Mouse (Mus musculus) myocyte (in vitro differentiated cells): ENCODE data around the gene Elac2. TPM values are rescaled to one million over a fixed set of nuclear protein-coding genes. Genes with fewer than 3 reads are reported as not detected.

Source experiments
- H3K27me3 ChIP-seq: one replicate; pipeline ENCODE4 v1.6.1; 2011; ENCODE audit not compliant: control insufficient read depth, insufficient read depth, insufficient read length
- H3K36me3 ChIP-seq: one replicate; pipeline ENCODE4 v1.6.1; 2011; ENCODE audit not compliant: control insufficient read depth, insufficient read depth
- H3K4me2 ChIP-seq: one replicate; pipeline ENCODE4 v1.6.1; 2011; ENCODE audit warnings: low read depth, control low read depth
- H3K4me3 ChIP-seq: one replicate; pipeline ENCODE4 v1.5.1; 2011; ENCODE audit warnings: mild to moderate bottlenecking, control low read depth, moderate library complexity
- H3K79me2 ChIP-seq: one replicate; pipeline ENCODE4 v1.6.1; 2011; ENCODE audit not compliant: control insufficient read depth, insufficient read depth
- H3ac ChIP-seq: one replicate; pipeline ENCODE4 v1.6.1; 2011; ENCODE audit not compliant: control insufficient read depth, insufficient read length
- CEBPB ChIP-seq: IDR thresholded peaks from 2 replicates; pipeline ENCODE4 v1.6.1; 2011; ENCODE audit warnings: mild to moderate bottlenecking, moderate library complexity; ENCODE audit not compliant: poor library complexity, insufficient read depth, severe bottlenecking
- E2F4 ChIP-seq: IDR thresholded peaks from one replicate; pipeline ENCODE4 v1.6.1; 2011; ENCODE audit warnings: mild to moderate bottlenecking, control low read depth, moderate library complexity; ENCODE audit not compliant: insufficient read depth
- MAX ChIP-seq: IDR thresholded peaks from one replicate; pipeline ENCODE4 v1.6.1; 2011; ENCODE audit warnings: low read depth, mild to moderate bottlenecking, control low read depth
- MYOD1 ChIP-seq, 3 experiments: IDR thresholded peaks; one replicate each; pipeline ENCODE4 v1.6.1; 2011; ENCODE audit warnings: control low read depth in 2 of 3, low read depth in 2 of 3, mild to moderate bottlenecking in 2 of 3, moderate library complexity in 1 of 3; ENCODE audit not compliant: insufficient read length in 2 of 3, control insufficient read depth in 1 of 3
- MYOG ChIP-seq, 3 experiments: IDR thresholded peaks; one replicate each; pipeline ENCODE4 v1.6.1; 2011; ENCODE audit warnings: control low read depth in 2 of 3, low read depth in 2 of 3, mild to moderate bottlenecking in 2 of 3; ENCODE audit not compliant: insufficient read length in 2 of 3, control insufficient read depth in 1 of 3, insufficient read depth in 1 of 3
- POLR2A ChIP-seq: IDR thresholded peaks from one replicate; pipeline ENCODE4 v1.6.1; 2011; ENCODE audit warnings: low read depth, mild to moderate bottlenecking, control low read depth, moderate library complexity; ENCODE audit not compliant: insufficient read length
- POLR2AphosphoS2 ChIP-seq: IDR thresholded peaks from one replicate; pipeline ENCODE4 v1.6.1; 2011; ENCODE audit warnings: low read depth, control low read depth; ENCODE audit not compliant: insufficient read length
- REST ChIP-seq: IDR thresholded peaks from one replicate; pipeline ENCODE4 v1.6.1; 2011; ENCODE audit warnings: mild to moderate bottlenecking, control low read depth, moderate library complexity; ENCODE audit not compliant: insufficient read depth, insufficient read length
- SRF ChIP-seq: IDR thresholded peaks from one replicate; pipeline ENCODE4 v1.6.1; 2011; ENCODE audit warnings: low read depth; ENCODE audit not compliant: control insufficient read depth, insufficient read length
- TCF12 ChIP-seq: IDR thresholded peaks from one replicate; pipeline ENCODE4 v1.6.1; 2011; ENCODE audit warnings: mild to moderate bottlenecking, control low read depth; ENCODE audit not compliant: poor library complexity, insufficient read depth, severe bottlenecking
- TCF3 ChIP-seq: IDR thresholded peaks from one replicate; pipeline ENCODE4 v1.6.1; 2011; ENCODE audit warnings: low read depth, control low read depth; ENCODE audit not compliant: insufficient read length
- USF1 ChIP-seq: IDR thresholded peaks from one replicate; pipeline ENCODE4 v1.6.1; 2011; ENCODE audit warnings: low read depth, mild to moderate bottlenecking, control low read depth, moderate library complexity
- polyA plus RNA-seq: library from polyadenylated mRNA; unstranded; fragments of >200 nt; fragmentation: generic; extraction: Trizol; gene quantifications from one replicate; pipeline ENCODE4 v1.2.1, GENCODE M21; 2012; ENCODE audit warnings: missing spikeins

Elac2 gene
- polyA plus RNA-seq, 1 experiment, result 36.4 TPM

DNA sequence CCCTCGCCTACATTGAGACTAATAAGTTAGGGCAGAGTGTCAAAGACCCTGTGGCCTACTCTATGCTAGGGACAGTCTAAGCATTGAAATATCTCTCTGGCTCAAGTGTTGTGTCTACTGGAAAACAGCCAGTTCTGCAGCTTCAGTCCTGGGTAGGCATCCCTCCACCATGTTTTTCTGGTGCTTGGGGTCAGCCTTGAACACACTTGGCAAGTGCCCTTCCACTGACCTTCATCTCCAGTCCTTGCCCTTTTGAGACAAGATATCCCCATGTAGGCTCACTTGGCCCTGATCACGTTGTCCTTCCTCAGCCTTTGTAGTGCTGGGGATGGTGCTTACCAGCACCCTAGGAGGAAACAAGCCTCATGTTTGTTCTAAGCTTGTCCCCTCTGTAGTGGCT lies 9.7 kb downstream of the Elac2 start:
- no peak overlapping the region for H3ac ChIP-seq
- peaks cover 43% of the 10 kb centered on the region for H3K36me3 ChIP-seq
- no peaks in the 10 kb centered on the region for H3K27me3 ChIP-seq
- no peak overlapping the region for H3K4me3 ChIP-seq
- H3K79me2 ChIP-seq, result no peaks in the 10 kb centered on the region
- no peak overlapping the region for H3K4me2 ChIP-seq
- TF ChIP-seq USF1 (no peak), REST (no peak), POLR2A (no peak), E2F4 (no peak), TCF3 (no peak), MYOD1 (IDR thresholded peaks at IDR 0.05; ENCODE audit: control insufficient read depth in 1 of 3, insufficient read length in 2 of 3, low read depth in 2 of 3) (no peak), SRF (no peak), POLR2AphosphoS2 (no peak), MAX (no peak), TCF12 (no peak)

GRCm38 (mm10) chr11:64998439-64998838 lies 19.6 kb downstream of the Elac2 start:
- no peaks in the 10 kb centered on the region for H3K27me3 ChIP-seq
- TF ChIP-seq USF1 (no peak), POLR2AphosphoS2 (peak; percentile 16), MYOD1 (IDR thresholded peaks at IDR 0.05; ENCODE audit: control insufficient read depth in 1 of 3, insufficient read length in 2 of 3, low read depth in 2 of 3) (peak in 1 of 3 experiments; percentile 11)
- H3K4me2 ChIP-seq, result no peak overlapping the region
- no peak overlapping the region for H3K4me3 ChIP-seq
- no peaks in the 10 kb centered on the region for H3K79me2 ChIP-seq
- peaks cover 6% of the 10 kb centered on the region for H3K36me3 ChIP-seq
- no peak overlapping the region for H3ac ChIP-seq

DNA sequence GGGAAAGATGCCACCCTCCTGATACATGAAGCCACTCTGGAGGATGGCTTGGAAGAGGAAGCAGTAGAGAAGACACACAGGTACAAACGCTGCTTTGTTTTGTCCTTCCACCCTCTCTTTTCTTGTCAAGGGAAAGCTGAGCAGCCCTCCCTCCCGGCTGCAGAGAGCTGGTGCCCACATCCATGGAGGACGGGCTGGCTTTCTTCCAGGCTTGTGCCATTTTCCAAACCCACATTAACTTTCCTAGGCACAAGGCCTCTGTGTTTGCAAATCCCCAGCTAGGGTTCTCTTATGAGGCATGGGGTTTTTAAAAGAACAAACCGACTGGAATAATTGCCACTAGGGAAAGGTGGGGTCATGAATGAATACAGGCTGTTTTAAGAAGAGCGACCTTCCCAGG lies 20.8 kb downstream of the Elac2 start:
- H3K79me2 ChIP-seq, result no peaks in the 10 kb centered on the region
- no peak overlapping the region for H3ac ChIP-seq
- H3K4me3 ChIP-seq, result no peak overlapping the region
- TF ChIP-seq MAX (no peak), REST (no peak), MYOG (IDR thresholded peaks at IDR 0.05; ENCODE audit: control insufficient read depth in 1 of 3, insufficient read depth in 1 of 3, insufficient read length in 2 of 3, low read depth in 2 of 3) (no peak), TCF12 (no peak), E2F4 (no peak), CEBPB (no peak), TCF3 (no peak), USF1 (no peak), POLR2AphosphoS2 (no peak), MYOD1 (IDR thresholded peaks at IDR 0.05; ENCODE audit: control insufficient read depth in 1 of 3, insufficient read length in 2 of 3, low read depth in 2 of 3) (no peak), SRF (no peak), POLR2A (no peak)
- H3K36me3 ChIP-seq, result peaks cover 6% of the 10 kb centered on the region
- no peaks in the 10 kb centered on the region for H3K27me3 ChIP-seq
- no peak overlapping the region for H3K4me2 ChIP-seq

DNA sequence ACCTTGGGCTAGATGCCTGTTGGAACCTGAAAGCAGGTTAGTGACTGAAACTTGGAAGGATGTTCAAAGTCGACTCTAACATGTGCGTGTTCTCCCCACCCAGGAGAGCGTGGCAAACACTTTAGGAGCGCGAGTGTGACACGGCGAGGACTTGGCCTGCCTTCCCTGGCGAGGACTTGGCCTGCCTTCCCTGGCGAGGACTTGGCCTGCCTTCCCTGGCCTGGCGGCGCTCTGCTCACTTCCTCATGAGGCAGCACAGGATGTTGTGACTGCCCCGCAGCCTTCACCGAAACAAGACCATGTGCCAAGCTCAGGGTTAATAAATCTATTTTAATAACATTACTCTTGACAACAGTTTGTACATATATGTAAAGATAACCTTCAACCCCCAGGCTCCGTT lies 22.9 kb downstream of the Elac2 start:
- no peak overlapping the region for H3ac ChIP-seq
- no peak overlapping the region for H3K4me3 ChIP-seq
- no peaks in the 10 kb centered on the region for H3K79me2 ChIP-seq
- H3K4me2 ChIP-seq, result no peak overlapping the region
- H3K27me3 ChIP-seq, result no peaks in the 10 kb centered on the region
- peaks cover 6% of the 10 kb centered on the region for H3K36me3 ChIP-seq
- no peak for TF ChIP-seq TCF3
- no peak for TF ChIP-seq MAX
- TF ChIP-seq MYOD1 (IDR thresholded peaks at IDR 0.05; ENCODE audit: control insufficient read depth in 1 of 3, insufficient read length in 2 of 3, low read depth in 2 of 3), result no peak
- TF ChIP-seq TCF12, result no peak
- TF ChIP-seq POLR2AphosphoS2, result no peak
- TF ChIP-seq E2F4, result no peak
- TF ChIP-seq SRF, result no peak
- TF ChIP-seq MYOG (IDR thresholded peaks at IDR 0.05; ENCODE audit: control insufficient read depth in 1 of 3, insufficient read depth in 1 of 3, insufficient read length in 2 of 3, low read depth in 2 of 3), result no peak
- TF ChIP-seq REST, result no peak
- no peak for TF ChIP-seq CEBPB
- no peak for TF ChIP-seq POLR2A
- TF ChIP-seq USF1, result no peak

GRCm38 (mm10) chr11:65003611-65004010 lies 24.8 kb downstream of the Elac2 start:
- TF ChIP-seq MAX (no peak), SRF (no peak), POLR2A (no peak), USF1 (no peak), TCF3 (no peak), MYOD1 (IDR thresholded peaks at IDR 0.05; ENCODE audit: control insufficient read depth in 1 of 3, insufficient read length in 2 of 3, low read depth in 2 of 3) (no peak), REST (no peak), POLR2AphosphoS2 (no peak), MYOG (IDR thresholded peaks at IDR 0.05; ENCODE audit: control insufficient read depth in 1 of 3, insufficient read depth in 1 of 3, insufficient read length in 2 of 3, low read depth in 2 of 3) (no peak), TCF12 (no peak)
- Histone ChIP-seq H3ac (no peak overlapping the region), H3K79me2 (no peaks in the 10 kb centered on the region), H3K4me2 (no peak overlapping the region), H3K36me3 (peaks cover 6% of the 10 kb centered on the region), H3K27me3 (no peaks in the 10 kb centered on the region), H3K4me3 (no peak overlapping the region)
